Comparison of ENCODE assay signal across 7 mouse cellular contexts in genomic region chr5:140140214-140140613, GRCm38 (mm10).
DNase-seq lines count a peak whose midpoint lies in the region; ATAC-seq and TF ChIP-seq lines count a peak whose summit lies in the region.

No protein-coding gene starts in this region.

- H3K27me3 ChIP-seq in testis, adult 2 months (ENCODE audit: control insufficient read depth, insufficient read depth, low read length) = no peaks in the 10 kb centered on the region
- H3K27me3 ChIP-seq in forebrain, embryonic 10.5 days (ENCODE audit: poor library complexity, severe bottlenecking) = no peaks in the 10 kb centered on the region
- no peaks in the 10 kb centered on the region for H3K27me3 ChIP-seq in intestine, embryonic 15.5 days (replicated peaks)
- no peaks in the 10 kb centered on the region for H3K27me3 ChIP-seq in lung, embryonic 14.5 days (ENCODE audit: insufficient read depth, low read length)

- no peak for DNase-seq in testis, postnatal 14 days (ENCODE audit: low spot score)
- peak; percentile 71 for DNase-seq in adrenal gland, postnatal 14 days
- DNase-seq in forebrain, embryonic 10.5 days (ENCODE audit: extremely low spot score, low spot score) = peak; percentile 46
- peak; percentile 78 for DNase-seq in lung, embryonic 14.5 days
- DNase-seq in retina, postnatal 7 days (ENCODE audit: low read depth, low spot score) = peak; percentile 57

- H3K36me3 ChIP-seq in testis, adult 2 months (ENCODE audit: control insufficient read depth, insufficient read depth, low read length) = no peaks in the 10 kb centered on the region
- peaks cover 21% of the 10 kb centered on the region; the same call in 1 of the 2 replicates for H3K36me3 ChIP-seq in forebrain, embryonic 10.5 days (replicated peaks)
- no peaks in the 10 kb centered on the region for H3K36me3 ChIP-seq in intestine, embryonic 15.5 days
- peaks cover 5% of the 10 kb centered on the region; the same call in 1 of the 2 replicates for H3K36me3 ChIP-seq in lung, embryonic 14.5 days (ENCODE audit: insufficient read depth)

- no peaks in the 10 kb centered on the region for H3K9me3 ChIP-seq in forebrain, embryonic 10.5 days
- H3K9me3 ChIP-seq in intestine, embryonic 15.5 days = no peaks in the 10 kb centered on the region
- H3K9me3 ChIP-seq in lung, embryonic 14.5 days (ENCODE audit: low read depth, low read length) = no peaks in the 10 kb centered on the region

- TF ChIP-seq POLR2A in testis, adult 2 months (IDR thresholded peaks at IDR 0.05; ENCODE audit: control insufficient read depth, low read depth, low read length) = no peak

- no peak overlapping the region for H3K27ac ChIP-seq in testis, adult 2 months (ENCODE audit: control insufficient read depth, insufficient read depth, low read depth, low read length)
- H3K27ac ChIP-seq in forebrain, embryonic 10.5 days = no peak overlapping the region
- H3K27ac ChIP-seq in intestine, embryonic 15.5 days = no peak overlapping the region
- no peak overlapping the region for H3K27ac ChIP-seq in lung, embryonic 14.5 days (ENCODE audit: low read depth)

- H3K4me3 ChIP-seq in testis, adult 2 months (ENCODE audit: control insufficient read depth, low read depth, low read length) = no peak overlapping the region
- no peak overlapping the region for H3K4me3 ChIP-seq in forebrain, embryonic 10.5 days
- no peak overlapping the region for H3K4me3 ChIP-seq in intestine, embryonic 15.5 days (replicated peaks)
- no peak overlapping the region for H3K4me3 ChIP-seq in lung, embryonic 14.5 days (ENCODE audit: low read depth, low read length)

- peak; percentile 64; the same call in 1 of the 2 replicates for TF ChIP-seq CTCF in testis, adult 2 months (IDR thresholded peaks at IDR 0.05; ENCODE audit: control insufficient read depth, insufficient read depth, insufficient replicate concordance, low read depth, low read length)
- peak; percentile 89 for TF ChIP-seq CTCF in lung, embryonic 14.5 days (IDR thresholded peaks at IDR 0.05; ENCODE audit: low read depth)

- 0 out of 2 replicates have a peak, but pooled peaks have one; percentile 25 for ATAC-seq in intestine, embryonic 15.5 days
- no peak for ATAC-seq in lung, embryonic 14.5 days (ENCODE audit: insufficient read depth)

- H3K4me1 ChIP-seq in testis, adult 2 months (ENCODE audit: control insufficient read depth, insufficient read depth, low read length) = no peaks in the 10 kb centered on the region
- H3K4me1 ChIP-seq in forebrain, embryonic 10.5 days = no peaks in the 10 kb centered on the region
- H3K4me1 ChIP-seq in intestine, embryonic 15.5 days (replicated peaks) = no peaks in the 10 kb centered on the region
- no peaks in the 10 kb centered on the region for H3K4me1 ChIP-seq in lung, embryonic 14.5 days (ENCODE audit: insufficient read depth)

- H3K4me2 ChIP-seq in intestine, embryonic 15.5 days (replicated peaks) = no peak overlapping the region
- no peak overlapping the region for H3K4me2 ChIP-seq in lung, embryonic 14.5 days

- H3K9ac ChIP-seq in intestine, embryonic 15.5 days = no peak overlapping the region
- no peak overlapping the region for H3K9ac ChIP-seq in lung, embryonic 14.5 days
